Mouse (Mus musculus): ENCODE data around the gene Rfx7.

- TF ChIP-seq CTCF (IDR thresholded peaks at IDR 0.05; ENCODE audit: low read depth, low read length) (no peak), POLR2A (IDR thresholded peaks at IDR 0.05; ENCODE audit: insufficient read depth, low read length) (no peak)
Measured at GRCm38 (mm10) chr9:72656491-72656890, 124.5 kb downstream of the Rfx7 start.
